Mouse (Mus musculus) v-Abl transformed pro-B cells (cell line): ENCODE results near the gene Zbtb11.

Experiments
- in situ Hi-C, 2 experiments: fragments of 400-800 bp; cut with MboI; formaldehyde crosslinking; loops; one replicate each; pipeline ENCODE4 v1.15.1; 2025; ENCODE audit not compliant: unreplicated experiment in 2 of 2

Zbtb11 gene

GRCm38 (mm10) chr16:55966212-55966871 lies 7.3 kb upstream of the Zbtb11 start, which contains the start of gene Rpl24:
Gene Rpl24 (plus strand): TSS chr16:55966275.
- in situ Hi-C loops = loop anchor here in 1 of 2 experiments (5.0 to 25.0 kb wide), 2 partner anchors 166 to 1121 kb away; no protein-coding TSS in a partner anchor

- in situ Hi-C loops = loop anchor here in 1 of 2 experiments (5.0 to 25.0 kb wide), 2 partner anchors 165 to 1120 kb away; no protein-coding TSS in a partner anchor
Measured at GRCm38 (mm10) chr16:55967221-55967620, 6.5 kb upstream of the Zbtb11 start.

GRCm38 (mm10) chr16:55969147-55969546 lies 4.5 kb upstream of the Zbtb11 start:
- in situ Hi-C loops = loop anchor here in 1 of 2 experiments (5.0 to 25.0 kb wide), 2 partner anchors 163 to 1118 kb away; no protein-coding TSS in a partner anchor

GRCm38 (mm10) chr16:55970416-55970815 lies 3.3 kb upstream of the Zbtb11 start:
- in situ Hi-C loops = loop anchor here (5.0 to 25.0 kb wide), 5 partner anchors 57 to 1117 kb away; partner anchors contain the start of gene Pcnp (in 1 of the 2)

GRCm38 (mm10) chr16:55971735-55972615 lies 1.7 kb upstream of the Zbtb11 start:
- in situ Hi-C loops = loop anchor here (5.0 to 25.0 kb wide), 5 partner anchors 55 to 1115 kb away; partner anchors contain the start of gene Pcnp (in 1 of the 2)

DNA sequence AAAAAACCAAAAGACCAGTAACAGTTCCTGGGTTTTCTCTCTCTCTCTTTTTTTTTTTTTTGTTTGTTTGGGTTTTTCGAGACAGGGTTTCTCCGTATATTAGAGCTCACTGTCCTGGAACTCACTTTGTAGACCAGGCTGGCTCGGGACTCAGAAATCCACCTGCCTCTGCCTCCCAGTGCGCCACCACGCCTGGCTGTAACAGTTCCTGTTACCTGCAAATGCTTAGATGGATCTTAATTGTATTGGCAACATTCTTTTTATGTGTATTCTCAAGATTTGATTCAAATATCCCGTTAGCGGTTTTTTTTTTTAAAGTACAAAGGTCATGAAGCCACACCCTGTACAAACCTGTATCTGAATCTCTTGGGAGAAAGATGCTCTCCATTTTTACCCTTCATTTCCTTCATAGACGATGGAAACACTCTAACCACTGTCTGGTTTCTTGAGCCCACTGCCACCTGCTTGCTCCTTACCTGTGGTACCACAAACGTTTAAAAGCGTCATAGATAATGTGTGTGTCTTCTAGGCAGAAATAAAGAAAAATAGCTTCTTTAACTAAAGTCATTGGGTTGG lies 969 bp upstream of the Zbtb11 start:
- in situ Hi-C loops = loop anchor here (5.0 to 25.0 kb wide), 5 partner anchors 55 to 1115 kb away; partner anchors contain the start of gene Pcnp (in 1 of the 2)

GRCm38 (mm10) chr16:55974256-55974902 lies 696 bp downstream of the Zbtb11 start:
- in situ Hi-C loops = loop anchor here (5.0 to 25.0 kb wide), 5 partner anchors 53 to 1113 kb away; partner anchors contain the start of gene Pcnp (in 1 of the 2)

GRCm38 (mm10) chr16:55974903-55975285 lies 1.2 kb downstream of the Zbtb11 start:
- in situ Hi-C loops = loop anchor here (5.0 to 25.0 kb wide), 5 partner anchors 52 to 1112 kb away; partner anchors contain the start of gene Pcnp (in 1 of the 2)

GRCm38 (mm10) chr16:55986001-55986400 lies 12.3 kb downstream of the Zbtb11 start:
- in situ Hi-C loops = no loop called here

GRCm38 (mm10) chr16:55990311-55990710 lies 16.6 kb downstream of the Zbtb11 start:
- in situ Hi-C loops = no loop called here

GRCm38 (mm10) chr16:55994235-55994634 lies 20.6 kb downstream of the Zbtb11 start:
- in situ Hi-C loops = no loop called here

DNA sequence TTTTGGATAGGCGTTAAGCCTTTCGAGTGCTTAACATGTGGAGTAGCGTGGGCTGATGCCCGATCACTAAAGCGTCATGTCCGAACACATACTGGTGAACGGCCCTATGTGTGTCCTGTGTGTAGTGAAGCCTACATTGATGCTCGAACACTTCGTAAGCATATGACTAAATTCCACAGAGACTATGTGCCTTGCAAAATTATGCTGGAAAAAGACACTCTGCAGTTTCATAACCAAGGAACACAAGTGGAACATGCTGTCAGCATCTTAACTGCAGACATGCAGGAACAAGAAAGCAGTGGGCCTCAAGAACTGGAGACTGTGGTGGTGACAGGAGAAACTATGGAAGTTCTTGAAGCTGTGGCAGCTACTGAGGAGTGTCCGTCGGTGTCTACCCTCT lies 33.1 kb downstream of the Zbtb11 start:
- in situ Hi-C loops = no loop called here

DNA sequence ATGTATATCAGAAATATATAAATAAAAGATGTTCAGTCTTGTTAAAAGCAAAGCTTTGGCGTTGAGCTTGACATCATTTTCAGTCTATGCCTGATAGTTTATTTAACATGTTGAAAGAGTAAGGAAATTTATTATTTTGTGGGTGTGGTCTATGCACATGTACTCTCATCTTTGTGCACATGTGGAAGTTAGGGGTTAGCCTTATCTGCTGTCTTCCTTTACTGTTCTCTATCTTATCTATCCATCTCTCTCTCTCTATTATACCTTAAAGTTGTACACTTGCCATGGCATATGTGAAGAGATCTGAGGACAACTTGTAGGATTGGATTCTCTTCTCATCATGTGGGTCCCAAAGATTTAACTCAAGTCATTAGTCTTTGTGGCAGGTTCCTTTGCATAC lies 35.2 kb downstream of the Zbtb11 start:
- in situ Hi-C loops = no loop called here

GRCm38 (mm10) chr16:56012789-56013743 lies 39.4 kb downstream of the Zbtb11 start:
- in situ Hi-C loops = no loop called here

- in situ Hi-C loops = no loop called here
Measured at GRCm38 (mm10) chr16:56014076-56014475, 40.4 kb downstream of the Zbtb11 start.

GRCm38 (mm10) chr16:56019660-56020059 lies 46.0 kb downstream of the Zbtb11 start:
- in situ Hi-C loops = no loop called here

- in situ Hi-C loops = loop anchor here (5.0 kb wide), 2 partner anchors 39 to 56 kb away; partner anchors contain the start of gene Zbtb11 (in 1 of the 2)
Measured at GRCm38 (mm10) chr16:56027854-56028629, 54.4 kb downstream of the Zbtb11 start.
